Mouse (Mus musculus): Measurements from ENCODE around the gene Mrm2. TPM values are rescaled to one million over a fixed set of nuclear protein-coding genes. Genes with fewer than 3 reads are reported as not detected.

Mrm2 gene
- 1.6 TPM for polyA plus RNA-seq (2014; fragmentation: Illumina TruSeq; extraction: RNeasy Lipid Tissue Mini Kit (QIAGEN cat#74804); ENCODE audit: low read depth, low replicate concordance)

DNA sequence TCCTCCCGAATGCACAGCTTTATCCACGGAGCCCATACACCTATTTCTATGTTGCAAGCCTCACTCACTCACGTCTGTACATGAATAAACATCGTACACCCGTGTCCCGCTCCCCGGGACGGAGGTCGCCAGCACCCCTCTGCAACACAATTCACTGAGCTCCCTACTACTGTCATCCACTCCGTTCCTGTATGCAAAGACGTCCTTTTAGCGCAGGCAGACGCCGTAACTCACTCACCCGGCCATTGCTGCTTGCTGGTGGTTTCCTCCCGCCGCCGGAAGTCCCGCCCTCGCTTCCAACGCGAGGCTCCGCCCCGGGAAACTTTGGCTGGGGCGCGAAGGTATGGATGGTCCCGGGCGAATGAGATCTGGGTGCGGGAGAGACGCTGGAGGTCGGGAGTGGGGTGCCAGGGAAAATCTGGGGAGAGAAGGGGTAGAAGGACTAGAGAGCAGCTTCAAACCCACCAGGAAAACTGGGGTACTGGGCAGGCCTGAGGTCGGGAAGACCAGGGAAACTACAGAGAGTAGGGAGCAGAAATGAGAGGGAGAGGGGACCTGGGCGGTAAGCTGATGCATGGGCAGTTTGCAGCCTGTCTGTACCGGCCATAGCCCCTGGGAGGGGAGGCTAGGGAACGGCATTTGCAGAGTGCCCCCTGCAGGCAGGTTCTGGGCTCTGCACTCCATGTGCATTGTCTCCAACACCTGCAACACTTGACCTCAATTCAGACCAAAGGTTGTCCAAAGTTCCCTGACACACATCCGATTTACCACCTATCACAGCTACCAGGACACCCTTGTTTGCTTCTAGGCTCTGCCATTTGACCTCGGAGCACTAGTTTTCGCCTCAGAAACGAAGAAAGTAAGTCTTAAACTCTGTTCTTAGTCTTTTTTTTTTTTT is at the start of gene Mrm2:
Mrm2 (minus strand) TSS at position 284 of the 898 bp plus-strand sequence.

DNA sequence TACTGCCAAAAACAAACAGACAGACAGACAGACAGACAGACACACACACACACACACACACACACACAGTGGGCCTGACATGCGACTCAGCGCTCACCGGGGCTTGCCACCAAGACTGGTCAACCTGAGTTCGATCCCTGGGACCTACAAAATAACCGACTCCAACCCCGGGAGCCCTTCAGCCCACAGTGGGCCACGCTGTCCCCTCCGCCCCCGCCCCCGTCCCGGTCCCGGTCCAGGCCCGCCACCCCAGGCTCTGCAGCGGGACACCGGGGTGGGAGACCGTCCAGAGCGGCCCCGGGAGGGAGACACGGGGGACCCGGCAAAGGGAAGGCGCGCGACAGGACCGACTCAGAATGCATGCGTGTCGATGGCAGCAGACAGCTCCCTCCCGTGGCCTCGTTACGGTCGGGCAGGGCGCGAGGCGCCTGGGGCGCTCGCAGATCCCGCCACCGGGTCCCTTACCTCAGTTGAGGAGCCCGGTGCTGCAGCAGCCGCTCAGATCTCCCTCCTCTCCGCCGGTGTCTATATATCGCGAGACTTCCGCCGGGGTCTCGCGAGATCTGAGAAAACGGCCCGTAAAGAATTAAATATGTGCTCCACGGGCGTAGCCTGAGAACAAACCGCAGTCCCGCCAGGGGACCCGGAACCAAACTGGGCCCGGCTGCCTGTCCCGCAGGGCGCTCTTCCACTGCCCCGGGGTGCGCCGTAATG is 10.5 kb downstream of the Mrm2 start, which contains the start of the genes Mad1l1 and Nudt1:
Mad1l1 (minus strand) TSS at position 511 of the 714 bp plus-strand sequence.
Nudt1 (plus strand) TSS at position 615 of the 714 bp plus-strand sequence.

Other genes starting within 250 kb of the Mrm2 start
- gene Mad1l1, start 10.3 kb downstream of the Mrm2 start, polyA plus RNA-seq (2014; fragmentation: Illumina TruSeq; extraction: RNeasy Lipid Tissue Mini Kit (QIAGEN cat#74804); ENCODE audit: low read depth, low replicate concordance) = 0.29 TPM
- gene Nudt1, start 10.2 kb downstream of the Mrm2 start, polyA plus RNA-seq (2014; fragmentation: Illumina TruSeq; extraction: RNeasy Lipid Tissue Mini Kit (QIAGEN cat#74804); ENCODE audit: low read depth, low replicate concordance) = 3.6 TPM
- gene Snx8, start 57.4 kb upstream of the Mrm2 start, polyA plus RNA-seq (2014; fragmentation: Illumina TruSeq; extraction: RNeasy Lipid Tissue Mini Kit (QIAGEN cat#74804); ENCODE audit: low read depth, low replicate concordance) = 0.29 TPM
- 18.3 TPM for gene Eif3b, start 87.4 kb upstream of the Mrm2 start, polyA plus RNA-seq (2014; fragmentation: Illumina TruSeq; extraction: RNeasy Lipid Tissue Mini Kit (QIAGEN cat#74804); ENCODE audit: low read depth, low replicate concordance)
- gene Gm4869, start 113.7 kb upstream of the Mrm2 start, polyA plus RNA-seq (2014; fragmentation: Illumina TruSeq; extraction: RNeasy Lipid Tissue Mini Kit (QIAGEN cat#74804); ENCODE audit: low read depth, low replicate concordance) = not detected
- not detected for gene Chst12, start 173.7 kb upstream of the Mrm2 start, polyA plus RNA-seq (2014; fragmentation: Illumina TruSeq; extraction: RNeasy Lipid Tissue Mini Kit (QIAGEN cat#74804); ENCODE audit: low read depth, low replicate concordance)
- not detected for gene Grifin, start 233.2 kb upstream of the Mrm2 start, polyA plus RNA-seq (2014; fragmentation: Illumina TruSeq; extraction: RNeasy Lipid Tissue Mini Kit (QIAGEN cat#74804); ENCODE audit: low read depth, low replicate concordance)